Mouse (Mus musculus) liver, embryonic 15.5 days (tissue): ENCODE measurements around the gene Scn8a. TPM values are rescaled to one million over a fixed set of nuclear protein-coding genes. Genes with fewer than 3 reads are reported as not detected.

Source experiments
- ATAC-seq: fragments of 200-750 bp; cut with Nextera tagmentation; 2 replicates; pipeline ENCODE4 v1.8.0; 2017; ENCODE audit warnings: moderate number of reproducible peaks, mild to moderate bottlenecking, moderate library complexity; ENCODE audit not compliant: insufficient read depth
- H3K27ac ChIP-seq: fragments of 300-500 bp; sonication (generic); replicated peaks from 2 replicates; pipeline ENCODE4 v1.5.1; 2015; ENCODE audit warnings: mild to moderate bottlenecking, inconsistent platforms
- H3K27me3 ChIP-seq: fragments of 300-500 bp; sonication (generic); 2 replicates; pipeline ENCODE4 v1.6.1; 2015; ENCODE audit warnings: mild to moderate bottlenecking, inconsistent platforms
- H3K36me3 ChIP-seq: fragments of 300-500 bp; sonication (generic); replicated peaks from 2 replicates; pipeline ENCODE4 v1.6.1; 2015; ENCODE audit warnings: moderate library complexity, mild to moderate bottlenecking, inconsistent platforms
- H3K4me1 ChIP-seq: fragments of 300-500 bp; sonication (generic); replicated peaks from 2 replicates; pipeline ENCODE4 v1.6.1; 2015; ENCODE audit warnings: inconsistent platforms
- H3K4me2 ChIP-seq: fragments of 300-500 bp; sonication (generic); 2 replicates; pipeline ENCODE4 v1.6.1; 2015; ENCODE audit warnings: moderate library complexity, mild to moderate bottlenecking, inconsistent platforms
- H3K4me3 ChIP-seq: fragments of 300-500 bp; sonication (generic); replicated peaks from 2 replicates; pipeline ENCODE4 v1.5.1; 2015; ENCODE audit warnings: mild to moderate bottlenecking, inconsistent platforms
- H3K9ac ChIP-seq: fragments of 300-500 bp; sonication (generic); 2 replicates; pipeline ENCODE4 v1.6.1; 2015; ENCODE audit warnings: moderate library complexity, mild to moderate bottlenecking, inconsistent platforms
- H3K9me3 ChIP-seq: fragments of 300-500 bp; sonication (generic); replicated peaks from 2 replicates; pipeline ENCODE4 v1.6.1; 2016; ENCODE audit warnings: inconsistent platforms
- WGBS: fragments of 180-500 bp; shearing (Covaris S2); methylation state at CpG from one replicate; pipeline ENCODE4 v1.1.7; 2015; ENCODE audit warnings: mixed read lengths; ENCODE audit not compliant: insufficient replicate concordance; 5-methylcytosine and 5-hydroxymethylcytosine counted together
- polyA plus RNA-seq: library from polyadenylated mRNA; unstranded; fragments of >200 nt; fragmentation: Nextera tagmentation; extraction: Ambion mirVana; gene quantifications from 2 replicates; pipeline ENCODE4 v1.2.1, GENCODE M21; 2015

Gene Scn8a
- polyA plus RNA-seq, 1 experiment from 2014 or later = 0.32 TPM

- no peak overlapping the region for H3K9ac ChIP-seq
- H3K27ac ChIP-seq = no peak overlapping the region
- no peaks in the 10 kb centered on the region for H3K36me3 ChIP-seq
- H3K4me2 ChIP-seq = no peak overlapping the region
- no peak overlapping the region for H3K4me3 ChIP-seq
- H3K4me1 ChIP-seq = no peaks in the 10 kb centered on the region
- 62% methylated on average over 7 of the region's 7 CpGs for WGBS
- H3K27me3 ChIP-seq = no peaks in the 10 kb centered on the region
- no peak for ATAC-seq
- H3K9me3 ChIP-seq = no peaks in the 10 kb centered on the region
Measured at GRCm38 (mm10) chr15:100844336-100844735, 25.3 kb upstream of the Scn8a start.

GRCm38 (mm10) chr15:100845049-100845879 lies 24.4 kb upstream of the Scn8a start:
- ATAC-seq = no peak
- 27% methylated on average over 26 of the region's 26 CpGs for WGBS
- no peaks in the 10 kb centered on the region for H3K4me1 ChIP-seq
- no peaks in the 10 kb centered on the region for H3K27me3 ChIP-seq
- no peak overlapping the region for H3K4me2 ChIP-seq
- H3K36me3 ChIP-seq = no peaks in the 10 kb centered on the region
- H3K9ac ChIP-seq = no peak overlapping the region
- H3K9me3 ChIP-seq = no peaks in the 10 kb centered on the region
- no peak overlapping the region for H3K4me3 ChIP-seq
- no peak overlapping the region for H3K27ac ChIP-seq

- Histone ChIP-seq H3K27ac (no peak overlapping the region), H3K36me3 (no peaks in the 10 kb centered on the region), H3K4me2 (no peak overlapping the region), H3K4me1 (no peaks in the 10 kb centered on the region), H3K27me3 (no peaks in the 10 kb centered on the region), H3K9me3 (no peaks in the 10 kb centered on the region), H3K4me3 (no peak overlapping the region), H3K9ac (no peak overlapping the region)
- WGBS = 77% methylated on average over 6 of the region's 6 CpGs
- ATAC-seq = no peak
Measured at GRCm38 (mm10) chr15:100847193-100847592, 22.5 kb upstream of the Scn8a start.

GRCm38 (mm10) chr15:100857586-100857985 lies 12.1 kb upstream of the Scn8a start:
- no peaks in the 10 kb centered on the region for H3K4me1 ChIP-seq
- no peaks in the 10 kb centered on the region for H3K9me3 ChIP-seq
- H3K4me3 ChIP-seq = no peak overlapping the region
- H3K4me2 ChIP-seq = no peak overlapping the region
- 8% methylated on average over 3 of the region's 3 CpGs for WGBS
- H3K27ac ChIP-seq = no peak overlapping the region
- no peak for ATAC-seq
- H3K36me3 ChIP-seq = no peaks in the 10 kb centered on the region
- H3K9ac ChIP-seq = no peak overlapping the region
- peaks cover 5% of the 10 kb centered on the region; the same call in 1 of the 2 replicates for H3K27me3 ChIP-seq

- Histone ChIP-seq H3K36me3 (no peaks in the 10 kb centered on the region), H3K4me1 (no peaks in the 10 kb centered on the region)
Measured at GRCm38 (mm10) chr15:100860856-100861255, 8.8 kb upstream of the Scn8a start.

GRCm38 (mm10) chr15:100865556-100865955 lies 4.1 kb upstream of the Scn8a start:
- no peak overlapping the region for H3K27ac ChIP-seq
- no peak overlapping the region for H3K4me3 ChIP-seq
- H3K4me1 ChIP-seq = peaks cover 4% of the 10 kb centered on the region; the same call in 1 of the 2 replicates
- WGBS = 34% methylated on average over 3 of the region's 3 CpGs
- no peaks in the 10 kb centered on the region for H3K9me3 ChIP-seq
- H3K9ac ChIP-seq = no peak overlapping the region
- no peak for ATAC-seq
- H3K4me2 ChIP-seq = no peak overlapping the region
- H3K36me3 ChIP-seq = no peaks in the 10 kb centered on the region
- H3K27me3 ChIP-seq = peaks cover 32% of the 10 kb centered on the region

More at GRCm38 (mm10) chr15:100860856-100861255, 8.8 kb upstream of the Scn8a start:
- Histone ChIP-seq H3K9me3 (no peaks in the 10 kb centered on the region), H3K9ac (no peak overlapping the region), H3K4me3 (no peak overlapping the region), H3K27me3 (peaks cover 5% of the 10 kb centered on the region; the same call in 1 of the 2 replicates), H3K27ac (no peak overlapping the region), H3K4me2 (no peak overlapping the region)
- ATAC-seq = no peak
- WGBS = 21% methylated on average over 5 of the region's 5 CpGs

GRCm38 (mm10) chr15:100870001-100870774 lies 530 bp downstream of the Scn8a start:
- 2% methylated on average over 60 of the region's 66 CpGs for WGBS
- H3K27me3 ChIP-seq = peaks cover 74% of the 10 kb centered on the region
- peak overlapping the region; percentile 33 for H3K4me3 ChIP-seq
- peak overlapping the region; percentile 63 for H3K4me2 ChIP-seq
- H3K4me1 ChIP-seq = peaks cover 10% of the 10 kb centered on the region; the same call in 1 of the 2 replicates
- H3K36me3 ChIP-seq = no peaks in the 10 kb centered on the region
- no peak for ATAC-seq
- no peak overlapping the region for H3K27ac ChIP-seq
- H3K9me3 ChIP-seq = no peaks in the 10 kb centered on the region
- H3K9ac ChIP-seq = no peak overlapping the region

- Histone ChIP-seq H3K4me2 (peak overlapping the region; percentile 63), H3K9ac (no peak overlapping the region), H3K27ac (no peak overlapping the region), H3K9me3 (no peaks in the 10 kb centered on the region), H3K36me3 (no peaks in the 10 kb centered on the region), H3K4me3 (peak overlapping the region; percentile 50), H3K27me3 (peaks cover 78% of the 10 kb centered on the region), H3K4me1 (peaks cover 10% of the 10 kb centered on the region; the same call in 1 of the 2 replicates)
- no peak for ATAC-seq
- 5% methylated on average over 10 of the region's 69 CpGs for WGBS
Measured at GRCm38 (mm10) chr15:100870775-100871106, 1.1 kb downstream of the Scn8a start.

GRCm38 (mm10) chr15:100871107-100872011 lies 1.7 kb downstream of the Scn8a start:
- ATAC-seq = no peak
- peaks cover 10% of the 10 kb centered on the region; the same call in 1 of the 2 replicates for H3K4me1 ChIP-seq
- no peaks in the 10 kb centered on the region for H3K36me3 ChIP-seq
- H3K9me3 ChIP-seq = no peaks in the 10 kb centered on the region
- H3K9ac ChIP-seq = no peak overlapping the region
- H3K4me2 ChIP-seq = peak overlapping the region; percentile 63
- peak overlapping the region; percentile 50 for H3K4me3 ChIP-seq
- 3% methylated on average over 52 of the region's 53 CpGs for WGBS
- H3K27ac ChIP-seq = no peak overlapping the region
- H3K27me3 ChIP-seq = peaks cover 83% of the 10 kb centered on the region

- Histone ChIP-seq H3K27me3 (peaks cover 88% of the 10 kb centered on the region), H3K4me3 (no peak overlapping the region), H3K4me2 (no peak overlapping the region), H3K9me3 (no peaks in the 10 kb centered on the region), H3K27ac (no peak overlapping the region), H3K36me3 (no peaks in the 10 kb centered on the region), H3K9ac (no peak overlapping the region), H3K4me1 (peaks cover 10% of the 10 kb centered on the region; the same call in 1 of the 2 replicates)
- 3% methylated on average over 16 of the region's 16 CpGs for WGBS
- no peak for ATAC-seq
Measured at GRCm38 (mm10) chr15:100873155-100873554, 3.5 kb downstream of the Scn8a start.
